Mouse (Mus musculus): Measurements from ENCODE around the gene Cspg5. TPM values are rescaled to one million over a fixed set of nuclear protein-coding genes. Genes with fewer than 3 reads are reported as not detected.

The Cspg5 gene
- 18.5 and 19.3 TPM in 2 replicates for polyA plus RNA-seq (2015; fragmentation: Nextera tagmentation; extraction: Ambion mirVana)

GRCm38 (mm10) chr9:110243221-110243833 is at the start of gene Cspg5:
Cspg5 (plus strand) TSS chr9:110243783.

GRCm38 (mm10) chr9:110304969-110305651 is 61.5 kb downstream of the Cspg5 start, which contains the start of gene Elp6:
Elp6 (plus strand) TSS chr9:110305173.

Small RNAs within 50 kb of the gene (microRNA-seq; reads per million reads assigned to microRNA genes)
- gene Mir6236: 12.4 reads per million, percentile 21 among the genes with 10 or more reads in this experiment

Other genes starting within 250 kb of the Cspg5 start
- 31.0 and 33.7 TPM in 2 replicates for gene Smarcc1, start 126.1 kb upstream of the Cspg5 start, polyA plus RNA-seq (2015; fragmentation: Nextera tagmentation; extraction: Ambion mirVana)
- gene Dhx30, start 126.0 kb upstream of the Cspg5 start, polyA plus RNA-seq (2015; fragmentation: Nextera tagmentation; extraction: Ambion mirVana): 52.5 and 56.9 TPM in 2 replicates
- 8.3 and 9.1 TPM in 2 replicates for gene Elp6, start 61.4 kb downstream of the Cspg5 start, polyA plus RNA-seq (2015; fragmentation: Nextera tagmentation; extraction: Ambion mirVana)
- 23.5 and 25.2 TPM in 2 replicates for gene Scap, start 89.5 kb downstream of the Cspg5 start, polyA plus RNA-seq (2015; fragmentation: Nextera tagmentation; extraction: Ambion mirVana)
- 9.6 and 10.4 TPM in 2 replicates for gene Ptpn23, start 164.4 kb downstream of the Cspg5 start, polyA plus RNA-seq (2015; fragmentation: Nextera tagmentation; extraction: Ambion mirVana)
- gene Ngp, start 176.0 kb downstream of the Cspg5 start, polyA plus RNA-seq (2015; fragmentation: Nextera tagmentation; extraction: Ambion mirVana): 1.5 and 6.6 TPM in 2 replicates
- 6.9 and 8.8 TPM in 2 replicates for gene Klhl18, start 232.9 kb downstream of the Cspg5 start, polyA plus RNA-seq (2015; fragmentation: Nextera tagmentation; extraction: Ambion mirVana)
- 0.53 and 0.76 TPM in 2 replicates for gene Kif9, start 233.2 kb downstream of the Cspg5 start, polyA plus RNA-seq (2015; fragmentation: Nextera tagmentation; extraction: Ambion mirVana)